ENCODE assay signal across 8 mouse cellular contexts in the genomic region with DNA sequence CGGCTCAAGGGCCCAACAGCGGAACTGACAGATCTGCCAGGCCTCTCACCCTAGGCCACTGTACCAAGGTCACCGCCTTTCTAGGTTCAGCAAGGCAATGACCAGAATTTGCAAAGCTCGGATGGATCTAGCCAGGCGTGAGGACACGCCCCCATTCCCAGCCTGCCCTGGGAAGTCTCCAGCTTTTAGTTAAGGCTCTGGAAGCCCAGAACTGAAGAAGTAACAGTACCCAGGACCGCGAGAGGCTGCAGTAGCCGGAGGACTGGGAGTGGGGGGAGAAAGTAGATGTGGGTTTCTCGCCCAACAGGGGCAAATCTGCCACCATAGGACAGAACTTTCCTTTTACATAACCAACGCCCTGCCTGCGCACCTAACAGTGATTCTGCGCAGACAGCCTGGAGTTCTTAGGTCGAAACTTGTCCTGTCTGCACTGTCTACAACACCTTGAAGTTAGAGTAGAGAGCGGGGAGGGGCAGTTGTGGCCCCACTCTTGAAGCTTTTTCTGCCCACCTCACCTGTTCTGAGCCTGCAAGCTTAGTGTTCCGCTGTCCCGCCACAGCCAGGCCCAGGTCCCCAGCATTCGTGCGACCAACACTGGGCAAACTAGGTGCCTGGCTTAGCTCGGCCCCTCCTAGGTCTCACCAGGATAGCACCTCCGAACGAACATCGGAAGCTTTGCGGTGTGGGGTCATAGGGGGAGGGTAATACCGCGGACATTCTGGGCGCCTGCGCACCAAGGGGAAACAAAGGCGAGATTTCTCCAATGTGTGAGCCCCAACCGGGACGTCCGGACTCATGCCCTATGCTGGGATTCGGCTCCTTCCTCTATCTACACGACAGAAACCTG. TPM values are rescaled to one million over a fixed set of nuclear protein-coding genes. Genes with fewer than 3 reads are reported as not detected.
DNase-seq lines count a peak whose midpoint lies in the region; ATAC-seq and TF ChIP-seq lines count a peak whose summit lies in the region.

No protein-coding gene starts in this region.

- peak; percentile 32 for DNase-seq in adrenal gland, postnatal 25 days
- peak; percentile 59 for DNase-seq in forebrain, embryonic 10.5 days (ENCODE audit: extremely low spot score, low spot score)
- no peak for DNase-seq in hindbrain, postnatal 0 days (ENCODE audit: low spot score)
- no peak for DNase-seq in liver, embryonic 13.5 days
- DNase-seq in cerebellum, adult 9-10 months = no peak
- DNase-seq in layer of hippocampus, postnatal 10 days (ENCODE audit: low spot score in 2 of 2) = no peak

- no peak for TF ChIP-seq CTCF in hindbrain, postnatal 0 days (IDR thresholded peaks at IDR 0.05; ENCODE audit: low read depth)

- WGBS in forebrain, embryonic 10.5 days = under 1% methylated on average over 34 of the region's 34 CpGs
- 6% methylated on average over 34 of the region's 34 CpGs for WGBS in hindbrain, postnatal 0 days
- WGBS in liver, embryonic 13.5 days (ENCODE audit: insufficient replicate concordance) = 9% methylated on average over 34 of the region's 34 CpGs
- 2% methylated on average over 34 of the region's 34 CpGs for WGBS in neural tube, embryonic 13.5 days

- H3K36me3 ChIP-seq in forebrain, embryonic 10.5 days (replicated peaks) = no peaks in the 10 kb centered on the region
- H3K36me3 ChIP-seq in hindbrain, postnatal 0 days (ENCODE audit: insufficient read depth, low read length) = no peaks in the 10 kb centered on the region
- no peaks in the 10 kb centered on the region for H3K36me3 ChIP-seq in liver, embryonic 13.5 days
- H3K36me3 ChIP-seq in neural tube, embryonic 13.5 days = no peaks in the 10 kb centered on the region

- H3K4me2 ChIP-seq in hindbrain, postnatal 0 days (ENCODE audit: low read depth, low read length) = peak overlapping the region; percentile 92
- peak overlapping the region; percentile 62 for H3K4me2 ChIP-seq in liver, embryonic 13.5 days
- H3K4me2 ChIP-seq in neural tube, embryonic 13.5 days = peak overlapping the region; percentile 93

- H3K9me3 ChIP-seq in forebrain, embryonic 10.5 days = no peaks in the 10 kb centered on the region
- H3K9me3 ChIP-seq in hindbrain, postnatal 0 days (ENCODE audit: low read length) = no peaks in the 10 kb centered on the region
- no peaks in the 10 kb centered on the region for H3K9me3 ChIP-seq in liver, embryonic 13.5 days (replicated peaks)
- no peaks in the 10 kb centered on the region for H3K9me3 ChIP-seq in neural tube, embryonic 13.5 days

- peaks cover 82% of the 10 kb centered on the region for H3K27me3 ChIP-seq in forebrain, embryonic 10.5 days (ENCODE audit: poor library complexity, severe bottlenecking)
- peaks cover 35% of the 10 kb centered on the region for H3K27me3 ChIP-seq in hindbrain, postnatal 0 days (ENCODE audit: insufficient read depth, low read length)
- H3K27me3 ChIP-seq in liver, embryonic 13.5 days = peaks cover 62% of the 10 kb centered on the region
- H3K27me3 ChIP-seq in neural tube, embryonic 13.5 days = peaks cover 76% of the 10 kb centered on the region

- H3K4me3 ChIP-seq in forebrain, embryonic 10.5 days = peak overlapping the region; percentile 61
- H3K4me3 ChIP-seq in hindbrain, postnatal 0 days (ENCODE audit: low read length) = peak overlapping the region; percentile 51
- peak overlapping the region; percentile 55 for H3K4me3 ChIP-seq in liver, embryonic 13.5 days (replicated peaks)
- H3K4me3 ChIP-seq in neural tube, embryonic 13.5 days = peak overlapping the region; percentile 60

- peaks cover 52% of the 10 kb centered on the region for H3K4me1 ChIP-seq in forebrain, embryonic 10.5 days
- peaks cover 9% of the 10 kb centered on the region; the same call in 1 of the 2 replicates for H3K4me1 ChIP-seq in hindbrain, postnatal 0 days (ENCODE audit: insufficient read depth, low read length)
- H3K4me1 ChIP-seq in liver, embryonic 13.5 days (replicated peaks) = no peaks in the 10 kb centered on the region
- peaks cover 50% of the 10 kb centered on the region for H3K4me1 ChIP-seq in neural tube, embryonic 13.5 days (replicated peaks)

- H3K27ac ChIP-seq in forebrain, embryonic 10.5 days = peak overlapping the region; percentile 79
- H3K27ac ChIP-seq in hindbrain, postnatal 0 days = no peak overlapping the region
- H3K27ac ChIP-seq in liver, embryonic 13.5 days = peak overlapping the region; percentile 59
- no peak overlapping the region for H3K27ac ChIP-seq in neural tube, embryonic 13.5 days (replicated peaks)

- H3K9ac ChIP-seq in hindbrain, postnatal 0 days (replicated peaks; ENCODE audit: low read length) = peak overlapping the region; percentile 15; the same call in 1 of the 2 replicates
- peak overlapping the region; percentile 59 for H3K9ac ChIP-seq in liver, embryonic 13.5 days
- H3K9ac ChIP-seq in neural tube, embryonic 13.5 days = peak overlapping the region; percentile 68

- ATAC-seq in hindbrain, postnatal 0 days = 0 out of 2 replicates have a peak, but pooled peaks have one; percentile 4
- peak; percentile 32 for ATAC-seq in liver, embryonic 13.5 days (ENCODE audit: low read depth)
- 0 out of 2 replicates have a peak, but pooled peaks have one; percentile 10 for ATAC-seq in neural tube, embryonic 13.5 days (ENCODE audit: low read depth)
- ATAC-seq in CD4-positive, CD25-positive, alpha-beta regulatory T cell, adult 4 months = no peak

RNA-seq across cellular contexts. Expression of a gene that starts 3.7 kb away (rescaled TPM):
- 11.2 and 13.5 TPM in 2 replicates for total RNA-seq in adrenal gland, postnatal 25 days (2021)
- 2.4 and 2.6 TPM in 2 replicates for polyA plus RNA-seq in forebrain, embryonic 10.5 days (2016; fragmentation: Nextera tagmentation; extraction: Ambion mirVana)
- 1.3 and 2.9 TPM in 2 replicates for total RNA-seq in hindbrain, postnatal 0 days (2014; rRNA removed)
- 0.66 and 0.74 TPM in 2 replicates for polyA plus RNA-seq in hindbrain, postnatal 0 days (2015; fragmentation: Nextera tagmentation; extraction: Ambion mirVana)
- 3.2 and 3.4 TPM in 2 replicates for polyA plus RNA-seq in liver, embryonic 13.5 days (2015; fragmentation: Nextera tagmentation; extraction: Ambion mirVana)
- 4.7 TPM in 2 replicates for polyA plus RNA-seq in neural tube, embryonic 13.5 days (2015; fragmentation: Nextera tagmentation; extraction: Ambion mirVana)
- polyA plus RNA-seq in CD4-positive, CD25-positive, alpha-beta regulatory T cell, adult 4 months (2017; shearing (Covaris generic)) = not detected
- total RNA-seq in layer of hippocampus, postnatal 10 days (2021) = 10 to 100 TPM; 20.1 to 21.6 TPM

Comparison
In these comparisons a context has a peak if more than half of its experiments do, and no peak if none do; other contexts are left out.
1. DNase-seq: peak in adrenal gland, postnatal 25 days (single experiment) and forebrain, embryonic 10.5 days (single experiment); none in hindbrain, postnatal 0 days (single experiment), liver, embryonic 13.5 days (single experiment), cerebellum, adult 9-10 months (single experiment) and layer of hippocampus, postnatal 10 days (0 of 2).
2. H3K27ac ChIP-seq: peak in forebrain, embryonic 10.5 days (single experiment) and liver, embryonic 13.5 days (single experiment); none in hindbrain, postnatal 0 days (single experiment) and neural tube, embryonic 13.5 days (single experiment).
3. H3K9ac ChIP-seq: peak in every context shown above with its lines; median percentile 68 in neural tube, embryonic 13.5 days; 59 in liver, embryonic 13.5 days; 15 in hindbrain, postnatal 0 days.
4. Peak in every context shown above with its lines, with median percentiles within 50 percentile points of each other: H3K4me3 ChIP-seq and H3K4me2 ChIP-seq.